Mouse (Mus musculus) kidney, postnatal 36 days (tissue): Measurements from ENCODE around the gene Kpnb1.

ENCODE experiments used
- DNase-seq, 2 experiments: peaks; one replicate each; pipeline ENCODE4 v3.0.0; 2021 to 2022; ENCODE audit warnings: mixed read lengths in 2 of 2

The Kpnb1 gene

GRCm38 (mm10) chr11:97140811-97141210 is 46.9 kb downstream of the Kpnb1 start:
- DNase-seq, result no peak

DNA sequence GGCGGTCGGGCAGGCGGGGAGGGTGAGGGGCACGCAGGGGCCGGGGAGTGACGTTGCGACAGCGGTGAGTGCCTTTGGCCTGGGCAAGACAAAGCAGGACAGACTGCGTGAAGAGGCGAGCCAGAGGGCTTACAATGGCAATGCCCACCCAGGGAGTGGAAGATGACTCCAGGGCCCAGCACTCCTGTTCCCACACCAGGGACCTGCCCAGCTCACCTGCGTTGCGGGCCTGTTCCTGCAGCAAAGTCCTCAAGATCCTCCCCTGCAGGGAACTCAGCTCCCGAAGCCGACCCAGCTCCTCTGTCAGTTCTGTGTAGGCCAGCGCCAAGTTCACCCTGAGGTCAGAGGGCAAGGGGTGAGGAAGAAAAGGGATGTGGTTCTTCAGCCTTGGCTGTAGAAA is 48.4 kb downstream of the Kpnb1 start:
- peak in 1 of 2 experiments; percentile 14 for DNase-seq

GRCm38 (mm10) chr11:97138554-97139226 is 49.0 kb downstream of the Kpnb1 start:
- peak; percentile 31 to 70 for DNase-seq

GRCm38 (mm10) chr11:97133270-97133669 is 54.4 kb downstream of the Kpnb1 start:
- no peak for DNase-seq

DNA sequence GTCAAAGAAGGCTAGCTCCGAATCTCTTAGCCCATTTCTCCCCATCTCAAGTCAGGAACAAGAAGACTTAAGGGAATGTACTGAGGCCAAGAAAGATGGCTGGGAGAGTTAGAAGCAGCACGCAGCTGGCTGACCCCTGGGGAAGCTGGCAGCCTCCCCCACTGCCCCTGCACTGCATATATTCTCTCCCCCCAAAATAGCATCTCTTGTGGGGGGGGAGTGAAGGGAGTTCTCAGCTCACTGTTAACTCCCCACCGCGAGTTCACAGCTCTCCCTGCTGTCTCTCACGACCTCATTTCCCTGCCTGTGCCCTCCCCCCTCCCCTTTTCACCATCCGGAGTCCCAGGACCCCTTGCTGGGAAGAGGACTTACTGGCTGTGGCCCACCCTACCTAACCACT is 55.5 kb downstream of the Kpnb1 start:
- DNase-seq, result no peak

- no peak for DNase-seq
Measured at GRCm38 (mm10) chr11:97131683-97132082, 56.0 kb downstream of the Kpnb1 start.

DNA sequence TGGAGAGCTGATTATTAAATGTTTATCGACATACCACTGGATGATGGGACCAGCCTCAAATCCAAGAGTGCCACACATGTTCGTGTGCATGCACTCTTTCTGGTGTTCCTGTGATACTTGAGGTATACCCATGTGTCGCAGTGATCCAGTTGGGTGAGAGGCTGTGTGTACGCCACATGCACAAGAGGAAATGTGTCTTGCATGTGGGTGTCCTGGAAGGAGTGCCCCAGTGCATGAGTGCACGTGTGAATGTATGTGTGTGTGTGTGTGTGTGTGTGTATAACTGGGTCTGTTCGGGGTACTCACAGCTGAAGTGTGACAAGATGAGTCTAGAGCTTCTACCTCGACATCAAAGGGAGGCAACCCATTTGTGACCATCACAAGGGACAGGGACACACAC is 57.4 kb downstream of the Kpnb1 start:
- no peak for DNase-seq

GRCm38 (mm10) chr11:97128956-97129355 is 58.7 kb downstream of the Kpnb1 start:
- no peak for DNase-seq

DNA sequence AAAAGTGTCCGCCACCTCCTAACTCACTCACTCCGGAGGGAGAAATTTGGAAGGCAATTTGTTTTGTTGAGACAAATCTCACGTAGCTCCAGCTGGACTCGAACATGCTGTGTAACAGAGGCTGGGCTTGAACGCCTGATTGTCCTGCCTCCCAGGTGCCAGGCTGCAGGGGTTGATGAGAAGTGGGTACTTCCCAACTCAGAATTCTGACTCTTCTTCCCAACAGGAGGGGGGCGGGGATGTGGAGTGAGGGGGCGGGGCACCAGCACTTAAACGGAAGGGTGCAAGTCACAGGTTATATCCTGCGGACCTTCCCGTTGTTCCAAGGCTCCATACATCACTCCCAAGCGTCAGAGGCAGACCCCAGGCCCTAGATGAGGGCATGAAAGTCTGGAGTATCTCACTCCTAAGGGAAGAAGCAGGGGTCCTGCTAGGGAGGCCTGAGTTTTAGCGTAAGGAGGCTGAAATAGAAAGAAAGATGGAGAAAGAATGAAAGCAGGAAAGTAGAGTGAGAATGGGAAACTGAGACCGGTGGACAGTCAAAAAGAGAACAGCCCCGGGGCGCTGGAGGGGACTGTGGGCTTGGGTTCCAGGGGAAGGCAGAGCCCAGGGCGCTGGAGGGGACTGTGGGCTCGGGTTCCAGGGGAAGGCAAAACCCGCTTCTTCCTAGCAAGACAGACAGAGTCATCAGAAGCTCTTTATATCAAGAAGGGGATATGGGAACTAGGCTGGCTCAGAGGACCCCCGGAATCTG is 60.0 kb downstream of the Kpnb1 start:
- no peak for DNase-seq

GRCm38 (mm10) chr11:97126645-97127468 is 60.8 kb downstream of the Kpnb1 start:
- DNase-seq, result peak; percentile 47 to 72

GRCm38 (mm10) chr11:97124266-97125036 is 63.2 kb downstream of the Kpnb1 start:
- DNase-seq, result no peak

GRCm38 (mm10) chr11:97123282-97123890 is 64.3 kb downstream of the Kpnb1 start:
- DNase-seq, result no peak

- DNase-seq, result no peak
Measured at GRCm38 (mm10) chr11:97120641-97121040, 67.0 kb downstream of the Kpnb1 start.

DNA sequence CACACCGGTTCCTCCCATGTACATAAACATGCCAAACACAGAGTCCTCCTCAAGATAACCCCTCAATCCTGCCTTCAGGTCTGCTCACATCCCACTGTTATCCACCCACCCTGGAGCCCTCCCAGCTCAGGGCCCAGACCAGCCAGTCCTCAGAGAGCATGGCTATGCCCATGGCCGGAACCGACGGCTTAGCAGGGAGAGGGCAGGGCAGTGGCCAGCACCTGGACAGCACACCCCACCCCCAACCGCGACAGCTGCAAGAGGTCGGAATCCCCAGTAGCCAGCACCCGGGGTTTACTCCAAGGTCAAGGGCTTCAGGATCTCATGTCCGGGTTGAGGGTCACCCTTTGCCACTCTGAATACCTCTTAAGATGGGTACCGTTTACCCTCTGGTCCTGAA is 67.5 kb downstream of the Kpnb1 start:
- DNase-seq, result no peak

GRCm38 (mm10) chr11:97115797-97116196 is 71.9 kb downstream of the Kpnb1 start:
- no peak for DNase-seq

GRCm38 (mm10) chr11:97114671-97115601 is 72.7 kb downstream of the Kpnb1 start, which contains the start of gene Tbx21:
Gene Tbx21, minus strand, starts transcription at chr11:97115331.
- peak in 1 of 2 experiments; percentile 21 for DNase-seq

DNA sequence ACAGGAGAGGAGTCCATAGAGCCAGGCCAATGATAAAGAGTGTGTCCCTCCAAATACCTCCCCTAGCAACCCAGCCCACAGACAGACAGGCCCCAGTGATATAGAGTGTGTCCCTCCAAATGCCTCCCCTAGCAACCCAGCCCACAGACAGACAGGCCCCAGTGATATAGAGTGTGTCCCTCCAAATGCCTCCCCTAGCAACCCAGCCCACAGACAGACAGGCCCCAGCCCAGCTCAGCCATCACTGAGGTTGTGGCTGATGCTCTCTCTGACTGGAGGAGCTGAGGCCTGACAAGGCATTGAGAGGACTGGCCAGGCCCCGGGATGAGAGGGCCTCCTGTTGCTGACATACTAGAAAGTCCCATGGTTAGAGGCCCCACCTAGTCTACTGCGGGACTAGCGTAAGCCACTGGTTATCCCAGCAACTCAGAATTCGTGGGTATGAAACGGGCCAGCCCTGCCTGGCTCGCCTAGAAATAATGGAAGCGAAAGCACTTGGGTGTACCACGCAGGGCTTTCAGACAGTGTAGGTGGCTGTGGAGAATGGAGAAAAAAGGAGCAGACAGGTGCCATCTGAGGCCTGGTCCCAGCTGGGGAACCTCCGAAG is 75.1 kb downstream of the Kpnb1 start:
- DNase-seq, result no peak
